Comparison of ENCODE assay signal across 22 mouse cellular contexts in the genomic region with DNA sequence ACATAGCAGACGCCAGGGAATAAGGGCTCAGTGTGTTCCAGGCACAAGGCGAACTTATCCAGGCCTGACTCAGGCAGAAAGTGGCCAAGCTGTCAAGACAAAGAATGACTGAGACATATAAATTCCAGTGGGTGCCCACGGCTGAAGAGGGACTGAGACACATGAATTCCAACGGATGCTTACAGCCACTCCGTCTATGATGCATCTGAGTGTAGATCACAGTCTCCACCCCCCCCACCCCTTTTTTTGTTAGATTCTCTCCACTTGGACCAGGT. TPM values are rescaled to one million over a fixed set of nuclear protein-coding genes. Genes with fewer than 3 reads are reported as not detected.
DNase-seq lines count a peak whose midpoint lies in the region; ATAC-seq lines count a peak whose summit lies in the region.
"Had no signal": no experiment of that assay in that cellular context is flagged by ENCODE, and none has a peak within 500 bp of the region (broad histone marks: within the 10 kb centered on the region; RNA-seq: fewer than 3 reads in every experiment).

No protein-coding gene starts in this region.

- WGBS in embryonic facial prominence, embryonic 13.5 days, result 74% methylated on average over 5 of the region's 5 CpGs
- WGBS in embryonic facial prominence, embryonic 10.5 days, result 83% methylated on average over 5 of the region's 5 CpGs
- WGBS in limb, embryonic 12.5 days, result 76% methylated on average over 5 of the region's 5 CpGs
- 90% methylated on average over 5 of the region's 5 CpGs for WGBS in limb, embryonic 10.5 days
- WGBS in limb, embryonic 15.5 days, result 61% methylated on average over 5 of the region's 5 CpGs

- no peak for DNase-seq in embryonic facial prominence, embryonic 10.5 days (ENCODE audit: low spot score)
- no peak for DNase-seq in limb, embryonic 10.5 days (ENCODE audit: low spot score)
- DNase-seq in brain, adult 2 months (ENCODE audit: low read depth, low spot score), result peak; percentile 15
- DNase-seq in spleen, postnatal 10 days (ENCODE audit: low spot score in 2 of 2), result no peak
- no peak for DNase-seq in urinary bladder, adult 18-20 months (ENCODE audit: low spot score in 2 of 2)
- DNase-seq: cerebellum, adult 2 months; cerebellum, postnatal 36 days; gastrocnemius, postnatal 14 days; heart, adult 2 months; kidney, postnatal 36 days; liver, embryonic 13.5 days; spleen, adult 18-20 months had no signal

- no peaks in the 10 kb centered on the region for H3K36me3 ChIP-seq in embryonic facial prominence, embryonic 13.5 days
- H3K36me3 ChIP-seq in embryonic facial prominence, embryonic 10.5 days (replicated peaks), result no peaks in the 10 kb centered on the region
- no peaks in the 10 kb centered on the region for H3K36me3 ChIP-seq in limb, embryonic 12.5 days
- no peaks in the 10 kb centered on the region for H3K36me3 ChIP-seq in limb, embryonic 10.5 days
- no peaks in the 10 kb centered on the region for H3K36me3 ChIP-seq in limb, embryonic 15.5 days
- H3K36me3 ChIP-seq: hindbrain, embryonic 13.5 days; liver, embryonic 13.5 days; midbrain, embryonic 15.5 days had no signal

- peaks cover 4% of the 10 kb centered on the region; the same call in 1 of the 2 replicates for H3K4me1 ChIP-seq in embryonic facial prominence, embryonic 13.5 days
- no peaks in the 10 kb centered on the region for H3K4me1 ChIP-seq in embryonic facial prominence, embryonic 10.5 days
- no peaks in the 10 kb centered on the region for H3K4me1 ChIP-seq in limb, embryonic 12.5 days (replicated peaks)
- no peaks in the 10 kb centered on the region for H3K4me1 ChIP-seq in limb, embryonic 10.5 days
- peaks cover 4% of the 10 kb centered on the region; the same call in 1 of the 2 replicates for H3K4me1 ChIP-seq in limb, embryonic 15.5 days
- H3K4me1 ChIP-seq: hindbrain, embryonic 13.5 days; midbrain, embryonic 15.5 days had no signal

- no peaks in the 10 kb centered on the region for H3K27me3 ChIP-seq in embryonic facial prominence, embryonic 13.5 days
- H3K27me3 ChIP-seq in embryonic facial prominence, embryonic 10.5 days (replicated peaks; ENCODE audit: low read depth, poor library complexity, severe bottlenecking), result no peaks in the 10 kb centered on the region
- H3K27me3 ChIP-seq in limb, embryonic 12.5 days, result no peaks in the 10 kb centered on the region
- no peaks in the 10 kb centered on the region for H3K27me3 ChIP-seq in limb, embryonic 10.5 days (ENCODE audit: low read depth, poor library complexity, severe bottlenecking)
- H3K27me3 ChIP-seq in limb, embryonic 15.5 days, result no peaks in the 10 kb centered on the region
- H3K27me3 ChIP-seq: hindbrain, embryonic 13.5 days; liver, embryonic 13.5 days; midbrain, embryonic 15.5 days had no signal

- no peak for ATAC-seq in embryonic facial prominence, embryonic 13.5 days (ENCODE audit: insufficient number of reproducible peaks, insufficient read depth, low FRiP score, low TSS enrichment, low read depth)
- ATAC-seq in limb, embryonic 12.5 days (ENCODE audit: insufficient number of reproducible peaks, insufficient read depth, low FRiP score, low TSS enrichment, low read depth), result no peak
- ATAC-seq in limb, embryonic 15.5 days (ENCODE audit: insufficient number of reproducible peaks, low FRiP score, low TSS enrichment, low read depth), result no peak; the same call in 1 of the 2 replicates
- ATAC-seq: forebrain, embryonic 14.5 days; intestine, embryonic 16.5 days; midbrain, embryonic 15.5 days had no signal

- no peak overlapping the region for H3K9ac ChIP-seq in embryonic facial prominence, embryonic 13.5 days
- H3K9ac ChIP-seq in limb, embryonic 12.5 days (replicated peaks), result no peak overlapping the region
- H3K9ac ChIP-seq in limb, embryonic 15.5 days, result no peak overlapping the region
- H3K9ac ChIP-seq: hindbrain, embryonic 13.5 days; liver, embryonic 13.5 days; midbrain, embryonic 15.5 days had no signal

- H3K27ac ChIP-seq in embryonic facial prominence, embryonic 13.5 days, result peak overlapping the region; percentile 33; the same call in 1 of the 2 replicates
- no peak overlapping the region for H3K27ac ChIP-seq in embryonic facial prominence, embryonic 10.5 days (replicated peaks)
- 0 out of 2 replicates have a peak overlapping the region, but pooled peaks have one; percentile 50 for H3K27ac ChIP-seq in limb, embryonic 12.5 days
- H3K27ac ChIP-seq in limb, embryonic 10.5 days, result no peak overlapping the region
- peak overlapping the region; percentile 77 for H3K27ac ChIP-seq in limb, embryonic 15.5 days
- H3K27ac ChIP-seq: heart, adult 2 months; hindbrain, embryonic 13.5 days; liver, embryonic 13.5 days; midbrain, embryonic 15.5 days had no signal

- H3K4me3 ChIP-seq in embryonic facial prominence, embryonic 13.5 days, result no peak overlapping the region
- no peak overlapping the region for H3K4me3 ChIP-seq in embryonic facial prominence, embryonic 10.5 days
- H3K4me3 ChIP-seq in limb, embryonic 12.5 days (replicated peaks), result no peak overlapping the region
- H3K4me3 ChIP-seq in limb, embryonic 10.5 days, result no peak overlapping the region
- H3K4me3 ChIP-seq in limb, embryonic 15.5 days, result no peak overlapping the region
- H3K4me3 ChIP-seq: erythroblast, embryonic 14.5 days; heart, adult 2 months; hindbrain, embryonic 13.5 days; liver, embryonic 13.5 days; megakaryocyte, embryonic 14.5 days; midbrain, embryonic 15.5 days; myocyte had no signal

- H3K4me2 ChIP-seq in embryonic facial prominence, embryonic 13.5 days, result no peak overlapping the region
- H3K4me2 ChIP-seq in limb, embryonic 12.5 days, result no peak overlapping the region
- H3K4me2 ChIP-seq in limb, embryonic 15.5 days, result no peak overlapping the region
- H3K4me2 ChIP-seq: hindbrain, embryonic 13.5 days; liver, embryonic 13.5 days; midbrain, embryonic 15.5 days had no signal

- H3K9me3 ChIP-seq in embryonic facial prominence, embryonic 13.5 days, result no peaks in the 10 kb centered on the region
- no peaks in the 10 kb centered on the region for H3K9me3 ChIP-seq in embryonic facial prominence, embryonic 10.5 days
- no peaks in the 10 kb centered on the region for H3K9me3 ChIP-seq in limb, embryonic 12.5 days
- H3K9me3 ChIP-seq in limb, embryonic 10.5 days (replicated peaks), result no peaks in the 10 kb centered on the region
- no peaks in the 10 kb centered on the region for H3K9me3 ChIP-seq in limb, embryonic 15.5 days
- H3K9me3 ChIP-seq: liver, embryonic 13.5 days; midbrain, embryonic 15.5 days had no signal

RNA-seq across cellular contexts. Expression of a gene that starts 35.8 kb away (rescaled TPM):
- polyA plus RNA-seq in embryonic facial prominence, embryonic 13.5 days (2015; fragmentation: Nextera tagmentation; extraction: Ambion mirVana), result 89.9 and 98.2 TPM in 2 replicates
- 61.0 and 61.5 TPM in 2 replicates for polyA plus RNA-seq in embryonic facial prominence, embryonic 10.5 days (2016; fragmentation: Nextera tagmentation; extraction: Ambion mirVana)
- polyA plus RNA-seq in limb, embryonic 12.5 days (2016; fragmentation: Nextera tagmentation; extraction: Ambion mirVana), result 97.0 and 97.8 TPM in 2 replicates
- 65.9 and 75.5 TPM in 2 replicates for polyA plus RNA-seq in limb, embryonic 10.5 days (2016; fragmentation: Nextera tagmentation; extraction: Ambion mirVana)
- 78.0 and 87.2 TPM in 2 replicates for polyA plus RNA-seq in limb, embryonic 15.5 days (2015; fragmentation: Nextera tagmentation; extraction: Ambion mirVana)

RNA-seq across cellular contexts. Expression of a gene that starts 36.2 kb away (rescaled TPM):
- polyA plus RNA-seq in embryonic facial prominence, embryonic 13.5 days (2015; fragmentation: Nextera tagmentation; extraction: Ambion mirVana), result not detected in 2 replicates
- not detected in 2 replicates for polyA plus RNA-seq in embryonic facial prominence, embryonic 10.5 days (2016; fragmentation: Nextera tagmentation; extraction: Ambion mirVana)
- 0.94 TPM in 1 of 2 replicates, not detected in the other for polyA plus RNA-seq in limb, embryonic 12.5 days (2016; fragmentation: Nextera tagmentation; extraction: Ambion mirVana)
- 0.68 and 1.4 TPM in 2 replicates for polyA plus RNA-seq in limb, embryonic 10.5 days (2016; fragmentation: Nextera tagmentation; extraction: Ambion mirVana)
- 0.59 and 0.89 TPM in 2 replicates for polyA plus RNA-seq in limb, embryonic 15.5 days (2015; fragmentation: Nextera tagmentation; extraction: Ambion mirVana)
- polyA plus RNA-seq: cerebellum, adult 2 months; erythroblast, embryonic 14.5 days; heart, adult 2 months; hindbrain, embryonic 13.5 days had no signal

Comparison
In these comparisons a context has a peak if more than half of its experiments do, and no peak if none do; other contexts are left out.
1. H3K27ac ChIP-seq: peak in embryonic facial prominence, embryonic 13.5 days (single experiment), limb, embryonic 12.5 days (single experiment) and limb, embryonic 15.5 days (single experiment); none in embryonic facial prominence, embryonic 10.5 days (single experiment) and limb, embryonic 10.5 days (single experiment).